Mouse (Mus musculus) embryonic facial prominence, embryonic 11.5 days (tissue): Measurements from ENCODE around the gene Gsta4. TPM values are rescaled to one million over a fixed set of nuclear protein-coding genes. Genes with fewer than 3 reads are reported as not detected.
A peak's percentile ranks its signal among the peaks of the same experiment; 100 is the strongest.

ENCODE experiments used
- ATAC-seq: fragments of 200-750 bp; cut with Nextera tagmentation; replicated peaks from 2 replicates; pipeline ENCODE4 v1.8.0; 2017; ENCODE audit warnings: low read depth; ENCODE audit not compliant: insufficient number of reproducible peaks, low FRiP score, low TSS enrichment
- DNase-seq: peaks from one replicate; pipeline ENCODE4 v3.0.0-alpha.2; 2015; ENCODE audit warnings: low spot score
- H3K27ac ChIP-seq: fragments of 300-500 bp; sonication (generic); replicated peaks from 2 replicates; pipeline ENCODE4 v1.5.1; 2014; ENCODE audit warnings: mild to moderate bottlenecking, low read depth, low read length, control low read depth
- H3K27me3 ChIP-seq: fragments of 300-500 bp; sonication (generic); 2 replicates; pipeline ENCODE4 v1.6.1; 2014; ENCODE audit warnings: mild to moderate bottlenecking, low read length, moderate library complexity, mixed read lengths; ENCODE audit not compliant: control insufficient read depth, insufficient read depth
- H3K36me3 ChIP-seq: fragments of 300-500 bp; sonication (generic); replicated peaks from 2 replicates; pipeline ENCODE4 v1.6.1; 2014; ENCODE audit warnings: low read depth, mild to moderate bottlenecking, low read length, moderate library complexity, mixed read lengths; ENCODE audit not compliant: control insufficient read depth, insufficient read depth
- H3K4me1 ChIP-seq: fragments of 300-500 bp; sonication (generic); 2 replicates; pipeline ENCODE4 v1.6.1; 2014; ENCODE audit warnings: low read length, mixed read lengths; ENCODE audit not compliant: control insufficient read depth, insufficient read depth
- H3K4me2 ChIP-seq: fragments of 300-500 bp; sonication (generic); 2 replicates; pipeline ENCODE4 v1.6.1; 2014; ENCODE audit warnings: low read depth, mild to moderate bottlenecking, control low read depth, low read length, moderate library complexity
- H3K4me3 ChIP-seq: fragments of 300-500 bp; sonication (generic); 2 replicates; pipeline ENCODE4 v1.5.1; 2014; ENCODE audit warnings: low read depth, low read length, control low read depth
- H3K9ac ChIP-seq: fragments of 300-500 bp; sonication (generic); replicated peaks from 2 replicates; pipeline ENCODE4 v1.6.1; 2014; ENCODE audit warnings: mild to moderate bottlenecking, control low read depth, low read length
- H3K9me3 ChIP-seq: fragments of 300-500 bp; sonication (generic); replicated peaks from 2 replicates; pipeline ENCODE4 v1.6.1; 2016; ENCODE audit warnings: mild to moderate bottlenecking, low read length, inconsistent platforms, mixed read lengths; ENCODE audit not compliant: control insufficient read depth
- WGBS: fragments of 180-500 bp; shearing (Covaris S2); extraction: QIAGEN DNeasy Blood & Tissue Kit; methylation state at CpG from one replicate; pipeline ENCODE4 v1.1.7; 2014; 5-methylcytosine and 5-hydroxymethylcytosine counted together
- polyA plus RNA-seq: library from polyadenylated mRNA; unstranded; fragments of >200 nt; fragmentation: Nextera tagmentation; extraction: Ambion mirVana; gene quantifications from 2 replicates; pipeline ENCODE4 v1.2.1, GENCODE M21; 2014

The Gsta4 gene
- polyA plus RNA-seq, 1 experiment from 2014 or later, result 120 TPM

DNA sequence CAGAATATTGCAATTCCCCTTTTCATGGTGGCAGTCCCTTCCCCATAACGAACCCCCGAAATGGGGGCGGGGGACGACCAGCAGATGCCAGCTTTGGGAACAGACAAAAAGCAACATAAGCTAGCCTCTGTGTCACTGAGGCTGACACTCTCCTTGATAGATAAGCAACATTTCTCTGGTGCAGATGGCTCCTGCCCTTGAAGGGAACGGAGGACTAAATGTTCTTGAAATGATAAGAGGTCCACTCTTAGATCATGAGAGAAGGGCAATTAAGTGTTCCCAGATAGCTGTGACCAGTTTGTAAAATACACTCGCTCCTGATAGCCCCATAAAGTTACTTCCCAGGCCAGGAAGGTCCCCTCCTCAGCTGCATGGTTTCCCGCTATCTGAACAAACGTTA lies 6.3 kb downstream of the Gsta4 start:
- Histone ChIP-seq H3K4me1 (no peaks in the 10 kb centered on the region), H3K36me3 (no peaks in the 10 kb centered on the region), H3K9ac (no peak overlapping the region), H3K4me2 (no peak overlapping the region), H3K27me3 (no peaks in the 10 kb centered on the region), H3K27ac (no peak overlapping the region), H3K4me3 (no peak overlapping the region), H3K9me3 (no peaks in the 10 kb centered on the region)
- ATAC-seq (no peak), DNase-seq (no peak)
- whole genome bisulfite sequencing, result 89% methylated on average over 8 of the region's 8 CpGs

DNA sequence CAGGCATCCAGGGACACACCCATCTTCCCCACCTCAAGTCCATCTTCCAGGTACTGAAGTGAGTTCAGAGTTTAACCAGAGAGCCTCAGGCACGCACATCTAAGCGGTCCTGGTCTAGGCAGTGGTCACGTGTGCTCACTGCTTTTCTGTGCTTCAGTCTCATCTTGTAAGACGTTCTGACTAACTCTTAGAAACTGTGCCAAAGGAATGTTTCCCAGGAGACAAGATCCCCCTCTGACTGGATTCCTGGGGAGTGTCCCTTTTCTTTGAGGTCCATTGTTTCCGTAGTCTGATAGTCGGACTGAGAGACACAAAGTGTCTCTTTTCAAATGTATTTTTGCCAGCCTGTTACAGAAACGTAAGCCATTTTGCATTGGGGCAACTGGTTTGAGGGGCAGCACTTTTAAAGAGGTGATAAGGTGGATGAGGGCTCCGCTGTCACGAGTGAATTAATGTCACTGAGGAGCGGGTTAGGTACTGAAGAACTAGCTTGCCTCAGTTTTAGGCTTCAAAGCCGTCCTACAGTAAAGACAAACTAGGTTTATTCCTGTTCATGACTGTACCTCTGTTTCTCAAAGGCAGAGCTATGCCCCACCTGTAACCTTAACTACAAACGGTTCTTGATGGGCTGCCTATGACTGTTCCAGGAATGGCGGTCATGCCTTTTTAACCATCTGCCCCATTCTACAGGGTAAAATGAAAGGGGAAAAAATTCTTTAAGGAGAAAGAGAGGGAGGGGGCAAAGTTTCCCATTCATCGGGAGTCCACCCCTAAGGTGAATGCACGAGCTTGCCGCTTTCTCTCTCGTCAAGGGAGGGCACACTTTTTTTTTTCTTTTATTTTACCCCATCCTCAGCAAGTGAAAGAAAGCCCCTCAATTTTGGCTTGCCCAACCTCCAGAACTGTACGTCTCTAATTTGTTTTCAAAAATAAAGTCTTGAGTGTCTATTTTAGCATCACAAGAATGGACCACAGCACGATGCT lies 8.4 kb downstream of the Gsta4 start:
- no peaks in the 10 kb centered on the region for H3K4me1 ChIP-seq
- H3K9ac ChIP-seq, result no peak overlapping the region; the same call in 1 of the 2 replicates
- peak overlapping the region; percentile 52 for H3K4me2 ChIP-seq
- ATAC-seq (0 out of 2 replicates have a peak, but pooled peaks have one; percentile 35), DNase-seq (peak; percentile 37)
- H3K36me3 ChIP-seq, result no peaks in the 10 kb centered on the region
- H3K27me3 ChIP-seq, result no peaks in the 10 kb centered on the region
- peak overlapping the region; percentile 40 for H3K4me3 ChIP-seq
- H3K27ac ChIP-seq, result no peak overlapping the region
- H3K9me3 ChIP-seq, result no peaks in the 10 kb centered on the region
- under 1% methylated on average over 19 of the region's 19 CpGs for WGBS

DNA sequence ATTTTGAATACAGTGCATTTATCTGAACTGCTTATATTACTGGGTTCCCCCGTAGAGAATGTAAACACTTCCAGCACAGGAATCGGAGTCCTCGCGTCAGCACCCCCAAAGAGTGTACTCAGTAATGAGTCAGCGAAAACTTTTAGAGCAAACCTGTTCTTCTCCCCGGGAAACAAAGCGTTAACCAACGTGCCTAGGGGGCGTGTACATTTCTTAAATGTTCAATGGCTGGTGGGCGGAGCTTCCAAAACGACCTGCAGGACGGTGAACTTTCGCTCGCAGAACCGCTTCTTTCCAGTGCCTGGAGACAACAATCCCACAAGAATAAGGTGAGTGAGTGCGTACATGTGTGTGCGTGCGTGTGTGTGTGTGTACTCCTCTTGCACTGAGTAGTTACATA lies 9.2 kb downstream of the Gsta4 start:
- H3K27ac ChIP-seq, result no peak overlapping the region
- H3K4me2 ChIP-seq, result peak overlapping the region; percentile 52

DNA sequence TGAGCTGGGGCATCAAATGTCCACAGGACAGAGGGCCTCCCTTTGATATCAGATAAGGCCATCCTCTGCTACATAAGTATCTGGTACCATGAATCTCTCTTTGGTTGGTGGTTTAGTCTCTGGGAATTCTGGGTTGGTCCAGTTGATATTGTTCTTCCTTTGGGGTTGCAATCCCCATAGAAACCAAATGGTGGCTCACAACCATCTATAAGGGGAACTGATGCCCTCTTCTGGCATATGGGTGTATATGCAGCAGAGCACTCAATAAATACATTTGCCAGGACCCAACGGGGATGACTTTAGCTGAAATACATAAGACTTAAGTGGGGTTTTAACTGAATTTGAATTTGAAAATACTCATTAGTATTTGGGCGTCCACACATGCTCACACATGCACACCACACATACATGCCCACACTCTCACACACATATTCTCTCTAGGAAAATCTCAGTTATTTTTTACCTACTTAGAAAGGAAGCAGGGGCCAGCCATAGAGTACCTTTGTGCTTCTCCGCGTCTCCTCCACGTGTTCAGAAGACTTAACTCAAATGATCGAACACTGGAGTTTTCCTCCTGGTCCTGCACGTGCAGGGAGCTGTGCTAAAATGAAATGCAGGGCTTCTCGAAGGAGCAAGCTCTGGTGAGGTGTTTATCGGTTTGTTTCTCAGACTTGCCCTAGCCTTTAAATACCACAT lies 11.5 kb downstream of the Gsta4 start:
- H3K4me2 ChIP-seq, result no peak overlapping the region
- ATAC-seq (no peak), DNase-seq (peak; percentile 84)
- no peak overlapping the region for H3K4me3 ChIP-seq
- H3K9me3 ChIP-seq, result no peaks in the 10 kb centered on the region
- no peak overlapping the region for H3K27ac ChIP-seq
- no peaks in the 10 kb centered on the region for H3K4me1 ChIP-seq
- H3K36me3 ChIP-seq, result no peaks in the 10 kb centered on the region
- H3K27me3 ChIP-seq, result no peaks in the 10 kb centered on the region
- 51% methylated on average over 9 of the region's 9 CpGs for WGBS
- H3K9ac ChIP-seq, result no peak overlapping the region

More for the DNA sequence above, 9.2 kb downstream of the Gsta4 start:
- H3K9me3 ChIP-seq, result no peaks in the 10 kb centered on the region
- WGBS, result under 1% methylated on average over 18 of the region's 18 CpGs
- H3K27me3 ChIP-seq, result no peaks in the 10 kb centered on the region
- no peaks in the 10 kb centered on the region for H3K36me3 ChIP-seq
- no peaks in the 10 kb centered on the region for H3K4me1 ChIP-seq
- peak overlapping the region; percentile 40 for H3K9ac ChIP-seq
- peak overlapping the region; percentile 40 for H3K4me3 ChIP-seq
- peak; percentile 97 for DNase-seq
- ATAC-seq, result peak; percentile 58; the same call in 1 of the 2 replicates

DNA sequence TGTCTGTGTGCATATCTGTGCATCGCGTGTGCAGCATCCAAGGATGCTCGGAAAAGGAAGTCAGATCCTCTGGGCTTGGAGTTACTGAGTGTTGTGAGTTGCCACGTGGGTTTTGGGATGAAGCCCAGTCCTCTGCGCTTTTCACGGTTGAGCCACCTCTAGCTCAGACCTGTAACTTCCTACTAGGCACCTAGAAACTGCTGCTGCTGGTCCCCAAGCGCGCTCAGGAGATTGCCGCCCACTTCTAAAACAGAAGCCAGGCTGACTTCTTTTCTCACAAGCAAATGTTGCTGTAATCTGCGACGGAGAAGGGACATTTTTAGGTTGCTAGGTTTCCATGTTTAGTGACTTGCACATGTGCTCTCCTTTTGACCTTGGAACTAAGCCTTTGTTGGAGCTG lies 12.5 kb downstream of the Gsta4 start:
- Histone ChIP-seq H3K4me2 (no peak overlapping the region), H3K4me3 (no peak overlapping the region), H3K4me1 (no peaks in the 10 kb centered on the region), H3K36me3 (no peaks in the 10 kb centered on the region), H3K9ac (no peak overlapping the region), H3K9me3 (no peaks in the 10 kb centered on the region), H3K27ac (no peak overlapping the region), H3K27me3 (no peaks in the 10 kb centered on the region)
- DNase-seq (no peak), ATAC-seq (no peak)
- WGBS, result 87% methylated on average over 11 of the region's 11 CpGs

DNA sequence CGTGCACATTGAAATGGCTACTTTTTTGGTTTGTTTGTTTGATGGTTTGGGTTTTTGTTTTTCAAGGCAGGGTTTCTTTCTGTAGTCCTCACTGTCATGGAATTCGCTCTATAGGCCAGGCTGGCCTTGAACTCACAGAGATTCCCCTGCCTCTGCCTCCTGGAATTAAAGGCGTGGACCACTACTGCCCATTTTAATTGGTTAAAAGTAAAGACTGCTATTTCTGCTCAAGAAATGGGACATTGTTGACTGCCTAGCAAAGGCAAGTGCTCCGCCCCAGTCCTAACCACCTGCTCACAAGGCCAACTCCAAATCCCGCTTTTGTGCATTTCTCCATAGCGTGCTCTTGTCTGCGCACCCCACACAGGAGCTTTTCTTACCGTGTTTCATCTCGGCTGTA lies 15.2 kb downstream of the Gsta4 start:
- no peaks in the 10 kb centered on the region for H3K9me3 ChIP-seq
- no peak overlapping the region for H3K9ac ChIP-seq
- no peak overlapping the region for H3K27ac ChIP-seq
- no peaks in the 10 kb centered on the region for H3K27me3 ChIP-seq
- H3K4me2 ChIP-seq, result no peak overlapping the region
- WGBS, result 95% methylated on average over 9 of the region's 9 CpGs
- no peak overlapping the region for H3K4me3 ChIP-seq
- ATAC-seq (no peak), DNase-seq (no peak)
- H3K4me1 ChIP-seq, result no peaks in the 10 kb centered on the region
- no peaks in the 10 kb centered on the region; the same call in 1 of the 2 replicates for H3K36me3 ChIP-seq

DNA sequence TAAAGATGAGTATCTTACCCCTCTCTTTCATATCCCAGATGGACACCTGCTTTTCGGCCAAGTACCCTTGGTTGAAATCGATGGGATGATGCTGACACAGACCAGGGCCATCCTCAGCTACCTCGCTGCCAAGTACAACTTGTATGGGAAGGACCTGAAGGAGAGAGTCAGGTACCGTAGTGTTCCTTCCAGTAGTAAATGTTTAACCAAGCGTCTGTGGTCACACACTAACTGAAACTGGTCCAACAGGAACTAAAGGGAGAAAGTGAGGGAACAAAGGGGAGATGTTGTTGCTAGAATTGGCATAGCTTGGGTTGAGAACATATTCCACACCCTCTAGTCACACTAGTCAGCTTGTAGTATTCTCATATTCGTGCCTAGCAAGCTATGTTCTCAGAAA lies 21.6 kb downstream of the Gsta4 start:
- no peaks in the 10 kb centered on the region for H3K27me3 ChIP-seq
- no peak overlapping the region for H3K4me2 ChIP-seq
- no peak overlapping the region for H3K9ac ChIP-seq
- H3K4me1 ChIP-seq, result no peaks in the 10 kb centered on the region
- H3K9me3 ChIP-seq, result no peaks in the 10 kb centered on the region
- no peak overlapping the region for H3K27ac ChIP-seq
- H3K36me3 ChIP-seq, result no peaks in the 10 kb centered on the region; the same call in 1 of the 2 replicates
- DNase-seq (no peak), ATAC-seq (no peak)
- WGBS, result 91% methylated on average over 6 of the region's 6 CpGs
- H3K4me3 ChIP-seq, result no peak overlapping the region

DNA sequence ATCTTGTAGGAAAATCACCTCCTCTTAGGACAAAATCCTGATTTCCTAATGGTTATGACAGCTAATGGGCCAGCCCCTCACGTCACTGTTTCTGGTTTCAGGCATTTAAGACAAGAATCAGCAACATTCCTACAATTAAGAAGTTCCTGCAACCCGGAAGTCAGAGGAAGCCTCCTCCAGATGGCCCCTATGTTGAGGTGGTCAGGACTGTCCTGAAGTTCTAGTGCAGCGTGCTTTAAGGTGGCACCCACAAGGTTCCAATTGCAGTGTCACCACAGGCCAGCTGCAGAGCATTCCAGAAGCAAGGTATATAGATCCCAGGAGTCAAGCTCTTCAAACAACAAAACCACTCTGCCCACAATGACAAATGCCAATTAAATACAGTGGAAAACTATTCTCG lies 26.4 kb downstream of the Gsta4 start:
- WGBS, result 50% methylated on average over 4 of the region's 4 CpGs
- Histone ChIP-seq H3K36me3 (no peaks in the 10 kb centered on the region; the same call in 1 of the 2 replicates), H3K9ac (no peak overlapping the region), H3K4me2 (no peak overlapping the region), H3K27ac (no peak overlapping the region), H3K27me3 (no peaks in the 10 kb centered on the region), H3K9me3 (no peaks in the 10 kb centered on the region), H3K4me3 (no peak overlapping the region), H3K4me1 (no peaks in the 10 kb centered on the region)
- DNase-seq, result no peak
- ATAC-seq, result no peak
